Mouse (Mus musculus) hindbrain, postnatal 0 days (tissue): Measurements from ENCODE around the gene Rdm1. TPM values are rescaled to one million over a fixed set of nuclear protein-coding genes. Genes with fewer than 3 reads are reported as not detected.
"Not testable (repeated sequence)": the region's sequence is repeated elsewhere in the genome, so short reads cannot be mapped to it uniquely, and the experiment has no call there.

ENCODE experiments used
- ATAC-seq: fragments of 200-750 bp; cut with Nextera tagmentation; 2 replicates; pipeline ENCODE4 v1.8.0; 2017; ENCODE audit warnings: mild to moderate bottlenecking, moderate TSS enrichment, moderate library complexity
- DNase-seq: peaks from one replicate; pipeline ENCODE4 v3.0.0-alpha.2; 2015; ENCODE audit warnings: low spot score
- H3K27ac ChIP-seq: fragments of 300-500 bp; sonication (generic); 2 replicates; pipeline ENCODE4 v1.5.1; 2014; ENCODE audit warnings: mild to moderate bottlenecking
- H3K27me3 ChIP-seq: fragments of 300-500 bp; sonication (generic); 2 replicates; pipeline ENCODE4 v1.6.1; 2014; ENCODE audit warnings: low read length, mixed read lengths; ENCODE audit not compliant: insufficient read depth
- H3K36me3 ChIP-seq: fragments of 300-500 bp; sonication (generic); 2 replicates; pipeline ENCODE4 v1.6.1; 2014; ENCODE audit warnings: low read length, mixed read lengths; ENCODE audit not compliant: insufficient read depth
- H3K4me1 ChIP-seq: fragments of 300-500 bp; sonication (generic); 2 replicates; pipeline ENCODE4 v1.6.1; 2014; ENCODE audit warnings: antibody characterized with exemption, low read length, mixed read lengths; ENCODE audit not compliant: insufficient read depth
- H3K4me2 ChIP-seq: fragments of 300-500 bp; sonication (generic); 2 replicates; pipeline ENCODE4 v1.6.1; 2014; ENCODE audit warnings: low read depth, mild to moderate bottlenecking, low read length, moderate library complexity, mixed read lengths
- H3K4me3 ChIP-seq: fragments of 300-500 bp; sonication (generic); 2 replicates; pipeline ENCODE4 v1.5.1; 2014; ENCODE audit warnings: low read length
- H3K9ac ChIP-seq: fragments of 300-500 bp; sonication (generic); replicated peaks from 2 replicates; pipeline ENCODE4 v1.6.1; 2014; ENCODE audit warnings: mild to moderate bottlenecking, low read length, moderate library complexity, mixed read lengths
- H3K9me3 ChIP-seq: fragments of 300-500 bp; sonication (generic); 2 replicates; pipeline ENCODE4 v1.6.1; 2016; ENCODE audit warnings: low read length, mixed read lengths
- CTCF ChIP-seq: IDR thresholded peaks from 2 replicates; pipeline ENCODE4 v1.5.1; 2016; ENCODE audit warnings: antibody characterized with exemption, control low read depth, low read depth
- WGBS: fragments of 180-500 bp; shearing (Covaris S2); extraction: QIAGEN DNeasy Blood & Tissue Kit; methylation state at CpG from one replicate; pipeline ENCODE4 v1.1.7; 2014; 5-methylcytosine and 5-hydroxymethylcytosine counted together
- polyA plus RNA-seq: library from polyadenylated mRNA; unstranded; fragments of >200 nt; fragmentation: Nextera tagmentation; extraction: Ambion mirVana; gene quantifications from 2 replicates; pipeline ENCODE4 v1.2.1, GENCODE M21; 2015
- total RNA-seq: library from RNA; depleted of rRNA; stranded (reverse); fragments of >200 nt; gene quantifications from 2 replicates; pipeline ENCODE4 v1.2.3, GENCODE M21; 2014

The Rdm1 gene
- total and polyA plus RNA-seq, 2 experiments from 2014 or later = 13.8 to 15.2 TPM

- Histone ChIP-seq H3K4me1 (no peaks in the 10 kb centered on the region), H3K36me3 (no peaks in the 10 kb centered on the region), H3K27ac (no peak overlapping the region), H3K27me3 (no peaks in the 10 kb centered on the region), H3K9me3 (no peaks in the 10 kb centered on the region), H3K9ac (no peak overlapping the region), H3K4me2 (no peak overlapping the region), H3K4me3 (no peak overlapping the region)
- no peak for TF ChIP-seq CTCF
- no peak for DNase-seq
- WGBS = 89% methylated on average over 10 of the region's 10 CpGs
- no peak for ATAC-seq
These were observed 39.3 kb upstream of the Rdm1 start for GRCm38 (mm10) chr11:101587676-101588075.

- H3K9ac ChIP-seq = no peak overlapping the region
- TF ChIP-seq CTCF = no peak
- H3K9me3 ChIP-seq = no peaks in the 10 kb centered on the region
- WGBS = 90% methylated on average over 7 of the region's 7 CpGs
- H3K27me3 ChIP-seq = no peaks in the 10 kb centered on the region
- no peak overlapping the region for H3K4me2 ChIP-seq
- H3K4me1 ChIP-seq = no peaks in the 10 kb centered on the region
- no peak for ATAC-seq
- no peak for DNase-seq
- no peaks in the 10 kb centered on the region for H3K36me3 ChIP-seq
- H3K27ac ChIP-seq = no peak overlapping the region
- no peak overlapping the region for H3K4me3 ChIP-seq
These were observed 38.1 kb upstream of the Rdm1 start for GRCm38 (mm10) chr11:101588868-101589267.

GRCm38 (mm10) chr11:101589444-101589843, 37.6 kb upstream of the Rdm1 start:
- WGBS = 29% methylated on average over 5 of the region's 5 CpGs

GRCm38 (mm10) chr11:101589989-101590624, 36.9 kb upstream of the Rdm1 start:
- no peaks in the 10 kb centered on the region for H3K4me1 ChIP-seq
- TF ChIP-seq CTCF = no peak
- DNase-seq (no peak), ATAC-seq (no peak)
- H3K36me3 ChIP-seq = no peaks in the 10 kb centered on the region
- no peak overlapping the region for H3K4me2 ChIP-seq
- H3K9me3 ChIP-seq = no peaks in the 10 kb centered on the region
- no peaks in the 10 kb centered on the region for H3K27me3 ChIP-seq
- no peak overlapping the region for H3K27ac ChIP-seq
- H3K4me3 ChIP-seq = no peak overlapping the region
- no peak overlapping the region for H3K9ac ChIP-seq
- 78% methylated on average over 12 of the region's 12 CpGs for WGBS

More at GRCm38 (mm10) chr11:101589444-101589843, 37.6 kb upstream of the Rdm1 start:
- H3K27ac ChIP-seq = no peak overlapping the region
- H3K4me1 ChIP-seq = no peaks in the 10 kb centered on the region
- no peak overlapping the region for H3K4me3 ChIP-seq
- no peak for ATAC-seq
- peak; percentile 78 for TF ChIP-seq CTCF
- H3K27me3 ChIP-seq = no peaks in the 10 kb centered on the region
- DNase-seq = peak; percentile 64
- no peak overlapping the region for H3K9ac ChIP-seq
- no peak overlapping the region for H3K4me2 ChIP-seq
- no peaks in the 10 kb centered on the region for H3K9me3 ChIP-seq
- no peaks in the 10 kb centered on the region for H3K36me3 ChIP-seq

GRCm38 (mm10) chr11:101599156-101599555, 27.8 kb upstream of the Rdm1 start, which contains the start of gene Gm11634:
Gene Gm11634 (minus strand): TSS chr11:101599256.
- no peak within 1 kb of the TSS for H3K4me2 ChIP-seq
- H3K27ac ChIP-seq = no peak within 1 kb of the TSS
- TF ChIP-seq CTCF = no peak
- H3K27me3 ChIP-seq = no peaks in the 10 kb centered on the region
- no peaks in the 10 kb centered on the region for H3K36me3 ChIP-seq
- no peak for ATAC-seq
- H3K9ac ChIP-seq = no peak within 1 kb of the TSS
- no peaks in the 10 kb centered on the region for H3K4me1 ChIP-seq
- DNase-seq = no peak
- WGBS = 74% methylated on average over 6 of the region's 6 CpGs
- no peaks in the 10 kb centered on the region for H3K9me3 ChIP-seq
- H3K4me3 ChIP-seq = no peak within 1 kb of the TSS

GRCm38 (mm10) chr11:101602491-101602890, 24.5 kb upstream of the Rdm1 start:
- Histone ChIP-seq H3K4me1 (no peaks in the 10 kb centered on the region), H3K4me3 (no peak overlapping the region), H3K36me3 (no peaks in the 10 kb centered on the region), H3K27ac (no peak overlapping the region), H3K4me2 (no peak overlapping the region), H3K9me3 (no peaks in the 10 kb centered on the region), H3K27me3 (no peaks in the 10 kb centered on the region), H3K9ac (no peak overlapping the region)
- peak; percentile 63 for DNase-seq
- WGBS = 16% methylated on average over 3 of the region's 3 CpGs
- TF ChIP-seq CTCF = no peak
- ATAC-seq = no peak

GRCm38 (mm10) chr11:101604116-101604515, 22.9 kb upstream of the Rdm1 start:
- TF ChIP-seq CTCF = no peak
- ATAC-seq = no peak
- Histone ChIP-seq H3K36me3 (no peaks in the 10 kb centered on the region), H3K27me3 (no peaks in the 10 kb centered on the region), H3K27ac (no peak overlapping the region), H3K9me3 (no peaks in the 10 kb centered on the region), H3K4me3 (peak overlapping the region; percentile 28), H3K4me1 (no peaks in the 10 kb centered on the region), H3K4me2 (peak overlapping the region; percentile 54), H3K9ac (peak overlapping the region; percentile 35)
- WGBS = 4% methylated on average over 3 of the region's 3 CpGs
- no peak for DNase-seq

- Histone ChIP-seq H3K4me3 (peak overlapping the region; percentile 28), H3K4me2 (peak overlapping the region; percentile 54), H3K9ac (peak overlapping the region; percentile 35), H3K27ac (peak overlapping the region; percentile 32; the same call in 1 of the 2 replicates)
- DNase-seq = peak; percentile 75
- ATAC-seq = peak; percentile 70; the same call in 1 of the 2 replicates
- 1% methylated on average over 30 of the region's 30 CpGs for WGBS
- not testable (repeated sequence) for H3K4me1 ChIP-seq, H3K36me3 ChIP-seq, H3K9me3 ChIP-seq, H3K27me3 ChIP-seq
These were observed 22.2 kb upstream of the Rdm1 start for GRCm38 (mm10) chr11:101604531-101605453.

GRCm38 (mm10) chr11:101607134-101607533, 19.9 kb upstream of the Rdm1 start:
- ATAC-seq, H3K27ac ChIP-seq, H3K9ac ChIP-seq, H3K4me3 ChIP-seq, H3K36me3 ChIP-seq, H3K27me3 ChIP-seq, H3K4me2 ChIP-seq, H3K4me1 ChIP-seq, DNase-seq, H3K9me3 ChIP-seq: not testable (repeated sequence)
- WGBS = 96% methylated on average over 4 of the region's 4 CpGs
